Mouse (Mus musculus): ENCODE measurements around the gene Cnmd. TPM values are rescaled to one million over a fixed set of nuclear protein-coding genes. Genes with fewer than 3 reads are reported as not detected.

Cnmd gene
- 3.6 and 5.1 TPM in 2 replicates for polyA plus RNA-seq (2012; rRNA removed)

- DNase-seq (ENCODE audit: low read depth): no peak
Measured at GRCm38 (mm10) chr14:79662001-79662400, at the start of gene Cnmd. Gene Cnmd (minus strand): TSS chr14:79662170.

- DNase-seq (ENCODE audit: low read depth): no peak
Measured at GRCm38 (mm10) chr14:79711301-79711700, 49.3 kb upstream of the Cnmd start.

GRCm38 (mm10) chr14:79703523-79704172 is 41.7 kb upstream of the Cnmd start:
- DNase-seq (ENCODE audit: low read depth): no peak

- no peak for DNase-seq (ENCODE audit: low read depth)
Measured at GRCm38 (mm10) chr14:79701606-79702005, 39.6 kb upstream of the Cnmd start.

GRCm38 (mm10) chr14:79701054-79701453 is 39.1 kb upstream of the Cnmd start:
- DNase-seq (ENCODE audit: low read depth): no peak

- DNase-seq (ENCODE audit: low read depth): no peak
Measured at GRCm38 (mm10) chr14:79699381-79699780, 37.4 kb upstream of the Cnmd start.

GRCm38 (mm10) chr14:79690068-79690844 is 28.3 kb upstream of the Cnmd start:
- no peak for DNase-seq (ENCODE audit: low read depth)

GRCm38 (mm10) chr14:79680652-79681051 is 18.7 kb upstream of the Cnmd start:
- DNase-seq (ENCODE audit: low read depth): no peak

- DNase-seq (ENCODE audit: low read depth): no peak
Measured at GRCm38 (mm10) chr14:79677891-79678687, 16.1 kb upstream of the Cnmd start.

- DNase-seq (ENCODE audit: low read depth): no peak
Measured at GRCm38 (mm10) chr14:79677108-79677753, 15.3 kb upstream of the Cnmd start.

- DNase-seq (ENCODE audit: low read depth): no peak
Measured at GRCm38 (mm10) chr14:79673083-79674013, 11.4 kb upstream of the Cnmd start.

GRCm38 (mm10) chr14:79672567-79672966 is 10.6 kb upstream of the Cnmd start:
- DNase-seq (ENCODE audit: low read depth): no peak

GRCm38 (mm10) chr14:79671008-79671407 is 9.0 kb upstream of the Cnmd start:
- no peak for DNase-seq (ENCODE audit: low read depth)

GRCm38 (mm10) chr14:79661005-79661917 is 709 bp downstream of the Cnmd start:
- no peak for DNase-seq (ENCODE audit: low read depth)

- no peak for DNase-seq (ENCODE audit: low read depth)
Measured at GRCm38 (mm10) chr14:79660467-79660866, 1.5 kb downstream of the Cnmd start.

- DNase-seq (ENCODE audit: low read depth): no peak
Measured at GRCm38 (mm10) chr14:79658748-79659508, 3.0 kb downstream of the Cnmd start.

GRCm38 (mm10) chr14:79658286-79658685 is 3.7 kb downstream of the Cnmd start:
- DNase-seq (ENCODE audit: low read depth): no peak

- DNase-seq (ENCODE audit: low read depth): no peak
Measured at GRCm38 (mm10) chr14:79652654-79653053, 9.3 kb downstream of the Cnmd start.

- DNase-seq (ENCODE audit: low read depth): no peak
Measured at GRCm38 (mm10) chr14:79649680-79650079, 12.3 kb downstream of the Cnmd start.

Measured in gonadal fat pad, adult 2 months (tissue).